Mouse (Mus musculus) embryo, embryonic 10.5 days (tissue): Measurements from ENCODE around the gene Zfp697.
"Not testable (repeated sequence)": the region's sequence is repeated elsewhere in the genome, so short reads cannot be mapped to it uniquely, and the experiment has no call there.

ENCODE experiments used
- DNase-seq: peaks from one replicate; pipeline ENCODE4 v3.0.0-alpha.2; 2015; ENCODE audit warnings: low spot score

The Zfp697 gene

DNA sequence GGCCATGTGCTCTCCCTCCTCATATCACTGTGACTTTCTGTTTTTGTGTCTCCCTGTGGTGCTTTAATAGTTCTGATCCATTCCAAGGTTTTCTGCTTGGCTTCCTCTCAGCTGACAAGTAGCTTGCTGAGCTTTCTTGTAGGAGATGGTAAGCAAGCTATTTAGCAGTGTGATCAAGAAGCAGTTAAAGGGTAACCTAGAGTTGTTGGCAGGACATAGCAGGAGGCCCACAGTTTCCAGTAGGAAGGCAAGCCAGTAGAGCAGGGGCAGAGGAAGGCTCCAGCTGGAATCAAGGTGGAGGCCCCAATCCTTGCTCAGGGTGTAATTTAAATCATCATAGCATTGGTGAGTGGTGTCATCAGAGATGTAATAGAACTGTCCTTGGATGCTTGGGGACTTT lies 298.5 kb downstream of the Zfp697 start:
- no peak for DNase-seq

GRCm38 (mm10) chr3:98682401-98682800 lies 300.1 kb downstream of the Zfp697 start:
- DNase-seq, result no peak

- no peak for DNase-seq
Observed at GRCm38 (mm10) chr3:98720740-98721139, 338.5 kb downstream of the Zfp697 start.

DNA sequence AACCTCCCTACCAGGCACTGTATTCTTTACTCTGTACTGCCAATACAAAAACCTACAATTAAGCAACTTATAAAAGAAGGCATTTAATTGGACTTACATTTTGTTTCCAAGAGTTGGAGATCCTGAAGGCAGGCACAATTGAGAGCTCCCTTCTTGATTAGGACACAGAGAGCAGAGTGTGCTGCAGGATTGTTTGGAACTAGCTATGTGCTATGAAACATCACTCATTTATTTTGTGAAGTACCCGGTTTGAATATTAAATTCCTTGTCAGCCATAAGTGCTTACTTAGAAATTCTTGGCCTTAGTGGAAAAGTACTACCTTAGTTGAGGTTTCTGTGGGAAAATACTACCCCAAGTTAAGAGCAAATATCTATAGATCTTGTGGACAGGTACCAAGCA lies 342.1 kb downstream of the Zfp697 start, which contains the start of gene Hsd3b2:
Hsd3b2 (minus strand) TSS at position 168 of the 400 bp plus-strand sequence.
- DNase-seq, result no peak

GRCm38 (mm10) chr3:98726281-98726680 lies 344.0 kb downstream of the Zfp697 start:
- DNase-seq, result no peak

DNA sequence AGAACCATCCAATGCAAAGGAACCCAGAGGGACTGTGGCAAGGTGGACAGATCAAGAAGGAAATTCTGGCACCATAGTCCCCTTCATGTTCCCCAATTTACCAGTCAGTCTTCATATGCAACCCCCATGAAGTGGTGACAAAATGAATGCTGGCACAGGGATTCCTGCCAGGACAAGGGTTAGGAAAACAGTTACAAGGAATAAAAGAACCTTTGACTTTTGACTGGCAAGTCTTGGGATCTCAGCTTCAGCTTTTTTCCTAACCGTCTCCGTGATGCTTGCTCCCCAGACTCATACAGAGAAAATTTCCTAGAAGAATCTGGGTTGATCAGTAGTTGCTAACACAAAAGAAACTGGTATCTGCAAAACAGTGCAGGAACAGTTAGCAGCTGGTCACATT lies 351.5 kb downstream of the Zfp697 start:
- DNase-seq, result no peak

GRCm38 (mm10) chr3:98734340-98734739 lies 352.1 kb downstream of the Zfp697 start:
- DNase-seq, result no peak

GRCm38 (mm10) chr3:98741043-98741442 lies 358.8 kb downstream of the Zfp697 start:
- DNase-seq, result not testable (repeated sequence)

DNA sequence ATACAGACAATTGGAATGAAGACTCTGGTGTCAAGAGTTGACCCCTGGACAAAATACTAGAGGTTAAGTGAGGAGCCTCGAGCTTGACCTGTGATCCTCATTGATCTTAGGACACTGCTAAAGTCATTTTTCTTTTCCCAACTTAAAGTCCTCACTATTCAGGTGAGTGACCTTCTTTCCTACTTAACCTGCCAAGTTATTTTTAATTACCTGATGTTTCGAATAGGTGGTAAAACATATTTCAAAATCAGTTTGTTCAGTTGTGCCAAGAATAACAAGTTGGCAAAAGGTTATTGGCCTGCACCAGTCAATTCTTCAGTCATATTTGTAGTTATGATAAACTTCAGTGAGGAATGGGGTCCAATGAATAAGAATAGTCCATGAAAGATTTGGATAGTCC lies 369.9 kb downstream of the Zfp697 start:
- DNase-seq, result no peak

DNA sequence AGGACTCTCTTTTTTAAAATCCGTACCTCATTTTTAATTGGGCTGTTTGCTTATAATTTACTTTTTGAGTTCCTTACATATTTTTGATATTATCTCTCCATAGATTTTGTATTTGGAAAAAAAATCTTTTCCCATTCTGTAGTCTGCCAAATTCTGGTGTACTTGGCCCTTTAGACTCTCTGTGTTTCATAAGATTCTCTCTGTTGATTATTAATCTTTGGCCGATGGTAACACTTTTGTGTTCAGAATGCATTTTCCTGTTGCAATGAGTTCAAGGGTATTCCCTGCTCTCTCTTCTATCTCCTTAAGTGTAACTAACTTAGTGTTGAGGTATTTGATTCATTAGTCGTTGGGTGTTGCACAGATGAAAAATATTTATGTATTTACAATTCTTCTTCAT lies 374.6 kb downstream of the Zfp697 start:
- DNase-seq, result no peak

DNA sequence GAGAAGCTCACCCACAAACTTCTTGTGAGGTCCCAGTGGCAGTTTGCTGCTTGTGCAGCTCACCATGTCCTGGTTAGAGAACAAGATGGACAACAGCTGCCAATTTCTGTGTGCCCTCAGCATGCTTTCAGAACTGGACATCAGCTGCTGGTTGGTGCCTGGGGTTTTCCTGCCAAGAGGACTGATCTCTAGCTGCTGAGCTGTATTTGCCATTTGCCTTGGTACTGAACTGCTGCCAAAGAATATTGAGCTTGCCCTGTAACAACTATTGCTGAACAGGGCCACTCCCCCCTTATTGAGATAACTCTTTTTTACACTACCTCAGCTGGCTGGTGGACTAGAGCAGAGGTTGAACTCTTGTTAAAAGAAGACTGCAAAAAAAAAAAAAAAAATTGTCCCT lies 381.9 kb downstream of the Zfp697 start:
- no peak for DNase-seq

DNA sequence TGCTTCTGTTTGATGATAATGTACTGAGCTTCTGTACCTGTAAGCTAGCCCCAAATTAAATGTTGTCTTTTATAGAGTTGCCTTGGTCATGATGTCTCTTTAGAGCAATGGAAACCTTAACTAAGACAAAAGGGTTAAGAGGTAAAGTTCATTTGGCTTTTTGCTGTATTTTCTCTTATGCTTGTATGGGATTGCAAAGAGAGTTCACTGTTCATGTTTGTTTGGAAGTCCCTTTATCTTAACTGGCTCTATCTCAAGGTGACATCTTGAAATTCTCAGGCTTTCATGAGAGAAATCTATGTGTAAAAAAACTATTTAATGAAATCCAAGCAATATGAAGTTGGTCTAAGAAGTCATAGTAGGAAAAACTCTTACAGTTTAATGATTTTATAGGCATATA lies 398.7 kb downstream of the Zfp697 start:
- no peak for DNase-seq

DNA sequence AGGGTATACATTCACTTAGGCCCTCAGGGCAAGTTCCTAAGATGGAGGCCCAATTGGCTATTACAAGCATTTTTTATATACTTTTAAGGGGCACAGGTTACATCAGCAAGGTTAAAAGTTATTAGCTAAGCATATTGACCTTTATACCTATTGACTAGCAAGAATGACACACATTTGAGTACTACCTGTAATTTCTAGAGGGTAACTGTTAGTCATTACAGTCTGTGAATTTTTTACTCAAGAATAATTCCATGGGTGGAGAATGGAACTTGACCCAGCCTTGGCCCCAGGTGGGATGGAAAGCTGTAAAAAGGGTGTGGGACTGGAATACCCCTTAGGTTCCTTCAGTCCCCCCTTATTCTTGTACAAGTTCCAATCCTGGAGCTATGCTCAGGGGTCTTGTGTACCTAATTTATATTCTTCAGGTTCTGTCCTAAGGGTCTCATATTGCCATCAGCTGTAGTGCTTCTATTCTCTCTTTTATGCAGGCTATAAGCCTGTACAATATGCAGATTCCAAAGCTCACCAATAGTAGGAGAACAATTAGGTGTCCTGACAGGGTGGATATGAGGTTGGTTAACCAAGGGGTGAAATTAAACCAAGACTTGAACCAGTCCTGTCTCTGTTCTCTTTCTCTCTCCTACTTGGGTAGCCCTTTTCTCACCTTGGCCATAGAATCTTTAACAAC lies 400.1 kb downstream of the Zfp697 start:
- no peak for DNase-seq

DNA sequence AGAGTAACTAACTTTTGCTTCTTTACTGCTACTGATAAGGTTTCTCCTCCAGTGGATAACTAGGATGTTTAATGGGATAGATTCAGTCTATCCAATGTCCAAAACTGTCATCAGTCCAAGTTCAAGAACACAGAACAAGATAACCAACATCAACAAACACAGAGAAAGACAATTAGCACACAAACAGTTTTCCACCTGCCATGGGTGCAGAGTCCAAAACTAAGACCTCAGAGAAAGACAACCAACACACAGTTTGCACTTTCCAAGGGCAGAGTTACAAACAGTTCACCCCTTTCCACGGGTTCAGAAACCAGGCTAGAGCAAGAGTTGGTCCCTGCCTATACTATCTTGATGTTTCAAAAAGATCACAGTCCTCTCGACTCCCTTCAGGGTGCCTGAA lies 404.3 kb downstream of the Zfp697 start:
- no peak for DNase-seq
